Mouse (Mus musculus) cortical plate, adult 2 months (tissue): ENCODE measurements around the gene Tanc2. TPM values are rescaled to one million over a fixed set of nuclear protein-coding genes. Genes with fewer than 3 reads are reported as not detected.
A peak's percentile ranks its signal among the peaks of the same experiment; 100 is the strongest.

Experiments used
- H3K27ac ChIP-seq: fragments of 200-500 bp; 2 replicates; pipeline ENCODE4 v1.5.1; 2012; ENCODE audit warnings: low read length, control low read depth, inconsistent platforms; ENCODE audit not compliant: insufficient read depth
- H3K4me1 ChIP-seq: fragments of 200-500 bp; 2 replicates; pipeline ENCODE4 v1.6.1; 2011; ENCODE audit warnings: low read length; ENCODE audit not compliant: control insufficient read depth, insufficient read depth
- H3K4me3 ChIP-seq: fragments of 200-500 bp; 2 replicates; pipeline ENCODE4 v1.5.1; 2011; ENCODE audit warnings: mild to moderate bottlenecking, low read length, control low read depth; ENCODE audit not compliant: insufficient read depth
- CTCF ChIP-seq: fragments of 200-500 bp; IDR thresholded peaks from 2 replicates; pipeline ENCODE4 v1.5.1; 2011; ENCODE audit warnings: mild to moderate bottlenecking, control low read depth, low read length; ENCODE audit not compliant: insufficient read depth; ENCODE audit errors: extremely low read depth
- POLR2A ChIP-seq: fragments of 200-500 bp; IDR thresholded peaks from 2 replicates; pipeline ENCODE4 v1.6.1; 2011; ENCODE audit warnings: mild to moderate bottlenecking, low read length, control low read depth; ENCODE audit not compliant: insufficient read depth; ENCODE audit errors: extremely low read depth
- polyA plus RNA-seq: library from polyadenylated mRNA; depleted of rRNA; stranded (reverse); fragments of >200 nt; gene quantifications from 2 replicates; pipeline ENCODE4 v1.2.3, GENCODE M21; 2012; rRNA removed

The Tanc2 gene
- polyA plus RNA-seq = 58.5 and 60.1 TPM in 2 replicates

DNA sequence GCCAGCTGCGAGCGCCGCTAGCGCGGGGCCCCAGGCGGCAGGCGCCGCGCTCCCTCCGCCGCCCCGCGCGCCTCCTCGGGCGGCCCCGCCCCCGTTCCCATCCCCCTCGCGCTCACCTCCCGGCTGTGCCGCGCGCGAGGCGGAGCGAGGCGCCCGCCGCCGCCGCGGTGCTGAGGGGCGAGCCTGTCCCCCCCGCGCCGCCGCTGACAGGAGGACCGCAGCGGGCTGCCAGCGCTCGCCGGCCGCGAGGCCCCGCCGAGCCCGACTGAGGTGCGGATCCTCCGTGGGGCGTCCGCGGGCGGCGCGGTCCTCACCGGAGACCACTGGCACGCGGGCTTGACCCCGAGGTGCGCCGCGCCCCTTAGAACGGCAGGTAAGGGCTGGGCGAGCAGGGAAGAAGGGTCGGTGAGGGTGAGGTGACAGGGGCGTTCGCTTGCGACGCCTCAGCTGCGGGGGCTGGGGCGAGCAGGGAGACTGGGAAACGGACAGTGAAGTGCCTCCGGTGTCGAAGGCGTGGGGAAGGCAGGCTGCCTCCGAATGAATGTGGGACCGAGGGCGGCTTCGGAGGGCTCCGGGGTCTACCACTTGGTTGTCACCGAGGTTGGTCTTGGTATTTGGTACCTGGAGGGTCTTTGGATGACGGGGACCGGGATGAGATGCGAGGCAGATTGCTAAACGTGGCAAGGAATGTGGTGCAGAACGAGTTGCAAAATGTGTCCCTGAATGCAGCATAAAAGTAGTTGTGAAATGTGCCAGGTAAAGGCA, at the start of gene Tanc2:
Gene Tanc2 (plus strand): TSS at position 110 of the 765 bp plus-strand sequence.
- no peaks in the 10 kb centered on the region; the same call in 1 of the 2 replicates for H3K4me1 ChIP-seq
- H3K4me3 ChIP-seq = peak within 1 kb of the TSS; percentile 80
- H3K27ac ChIP-seq = peak within 1 kb of the TSS; percentile 97
- no peak for TF ChIP-seq CTCF
- no peak for TF ChIP-seq POLR2A

DNA sequence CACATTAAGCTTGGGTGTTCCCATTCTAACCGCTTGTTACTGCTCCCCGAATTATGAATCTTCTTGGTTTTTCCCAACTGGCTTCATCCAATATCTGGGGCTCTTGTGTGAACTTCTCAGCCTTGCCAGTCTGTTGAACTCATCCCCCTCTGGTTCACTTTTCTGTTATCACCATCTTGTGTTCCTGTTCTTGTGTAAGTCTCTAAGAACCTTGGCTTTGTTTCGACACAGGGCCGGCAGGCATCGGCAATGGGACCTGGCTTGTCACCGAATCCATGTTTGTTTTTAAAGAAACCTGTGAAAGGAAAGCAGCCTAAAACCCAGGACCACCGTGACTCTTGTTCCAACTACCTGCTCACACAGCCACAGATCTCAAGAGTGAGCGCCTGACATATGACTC, 49.0 kb upstream of the Tanc2 start:
- Histone ChIP-seq H3K27ac (no peak overlapping the region), H3K4me1 (peaks cover 2% of the 10 kb centered on the region; the same call in 1 of the 2 replicates), H3K4me3 (no peak overlapping the region)
- TF ChIP-seq POLR2A = no peak
- TF ChIP-seq CTCF = no peak

DNA sequence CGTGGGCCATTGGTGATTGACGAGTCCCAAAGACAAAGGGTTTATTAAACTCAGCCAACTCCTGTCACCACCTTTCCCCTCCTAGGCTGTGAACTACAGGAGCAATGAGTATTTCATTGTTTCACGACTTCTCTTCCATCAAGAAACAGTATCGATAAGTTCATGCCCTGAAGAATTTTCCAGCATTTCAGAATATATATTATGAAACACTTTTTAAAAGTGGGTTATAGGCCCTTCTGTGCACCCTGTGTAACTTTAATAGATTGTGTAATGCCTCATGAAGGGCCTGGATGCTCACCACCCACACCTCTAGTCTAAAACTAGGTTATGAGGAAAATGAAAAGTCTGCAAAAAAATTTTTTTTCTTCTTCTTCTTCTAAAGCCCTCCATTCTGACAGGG, 48.4 kb upstream of the Tanc2 start:
- H3K4me3 ChIP-seq = no peak overlapping the region
- H3K4me1 ChIP-seq = peaks cover 2% of the 10 kb centered on the region; the same call in 1 of the 2 replicates
- H3K27ac ChIP-seq = no peak overlapping the region
- TF ChIP-seq POLR2A (no peak), CTCF (no peak)

DNA sequence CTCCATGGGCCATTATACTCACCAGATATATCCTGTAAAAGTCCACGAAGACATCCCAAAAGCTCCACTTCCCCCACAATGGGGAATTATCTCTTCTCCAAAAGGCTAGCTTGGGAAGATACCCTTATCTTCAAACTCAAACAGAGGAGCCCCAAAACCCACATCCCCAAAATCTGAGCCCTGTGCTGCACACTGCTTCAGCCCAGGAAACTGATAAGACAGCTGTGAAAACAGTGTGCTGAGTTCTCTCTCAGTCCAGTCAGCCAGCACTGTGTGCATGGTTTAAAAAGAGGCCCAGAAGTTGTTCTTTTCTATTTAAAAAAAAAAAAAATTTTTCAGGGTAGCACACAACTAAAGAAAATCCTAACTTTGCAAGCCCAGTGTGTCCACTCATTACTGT, 47.7 kb upstream of the Tanc2 start:
- Histone ChIP-seq H3K27ac (no peak overlapping the region), H3K4me3 (no peak overlapping the region), H3K4me1 (peaks cover 2% of the 10 kb centered on the region; the same call in 1 of the 2 replicates)
- TF ChIP-seq CTCF (no peak), POLR2A (no peak)

DNA sequence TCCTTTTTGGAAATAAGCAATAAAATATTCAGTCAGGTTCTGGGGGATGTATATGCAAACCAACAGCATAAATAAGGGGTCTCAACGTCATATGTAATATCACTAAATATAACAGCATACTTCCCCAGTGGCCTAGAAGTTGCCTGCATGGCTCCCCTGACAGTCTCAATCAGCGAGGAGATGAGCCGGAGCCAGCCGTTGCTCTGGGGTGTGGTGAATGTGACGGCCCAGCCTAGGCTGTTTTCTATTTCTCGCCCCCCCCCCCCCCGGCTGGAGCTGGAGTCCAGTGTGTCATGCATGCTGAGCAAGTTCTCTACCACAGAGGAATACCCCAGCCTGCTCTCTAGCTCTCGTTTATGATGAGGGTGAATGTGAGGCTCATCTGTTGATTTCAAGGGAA, 44.0 kb upstream of the Tanc2 start:
- no peak for TF ChIP-seq POLR2A
- TF ChIP-seq CTCF = no peak
- peaks cover 3% of the 10 kb centered on the region for H3K4me1 ChIP-seq
- H3K27ac ChIP-seq = no peak overlapping the region
- H3K4me3 ChIP-seq = no peak overlapping the region

DNA sequence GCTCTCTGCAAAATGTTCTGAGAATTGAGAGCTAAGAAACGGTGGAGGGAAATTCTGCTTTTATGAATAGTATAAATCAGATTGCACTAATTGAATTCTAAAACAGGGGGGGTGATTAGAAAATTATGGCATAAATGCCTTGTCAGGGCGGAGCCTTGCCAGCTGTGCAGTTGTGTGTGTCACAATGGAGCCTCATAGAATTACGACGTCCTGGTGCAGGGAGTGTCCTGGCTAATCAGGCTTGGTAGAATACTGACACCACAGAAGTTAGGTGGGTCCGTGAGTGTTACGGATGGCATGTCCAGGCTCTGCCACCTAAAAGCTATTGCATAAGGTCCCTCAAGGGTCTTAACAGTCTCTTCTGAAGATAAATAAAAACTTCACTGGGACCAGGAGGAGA, 43.4 kb upstream of the Tanc2 start:
- TF ChIP-seq CTCF (no peak), POLR2A (no peak)
- H3K4me3 ChIP-seq = no peak overlapping the region
- no peak overlapping the region for H3K27ac ChIP-seq

DNA sequence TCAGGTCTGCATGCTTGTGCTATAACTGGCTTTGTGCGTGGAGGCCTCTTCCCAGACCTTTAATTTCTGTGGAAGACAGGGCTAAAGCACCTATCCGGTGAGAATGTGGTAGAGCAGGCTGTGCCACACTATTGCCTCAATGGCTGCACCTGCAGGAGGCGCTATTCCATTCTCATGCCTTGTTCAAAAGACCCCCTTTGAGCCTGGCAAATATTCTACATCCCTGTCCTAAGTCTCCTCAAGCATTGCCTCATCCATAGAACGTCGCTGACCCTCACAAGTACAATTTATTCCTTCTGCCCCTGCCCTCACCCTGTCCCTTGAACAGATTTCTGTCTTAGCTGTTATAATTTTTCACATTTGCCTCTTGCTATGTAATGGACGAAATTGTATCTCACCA, 41.4 kb upstream of the Tanc2 start:
- peaks cover 3% of the 10 kb centered on the region for H3K4me1 ChIP-seq
- no peak overlapping the region for H3K27ac ChIP-seq
- no peak overlapping the region for H3K4me3 ChIP-seq
- TF ChIP-seq POLR2A (no peak), CTCF (no peak)

More for the DNA sequence above, 43.4 kb upstream of the Tanc2 start:
- H3K4me1 ChIP-seq = peaks cover 4% of the 10 kb centered on the region

DNA sequence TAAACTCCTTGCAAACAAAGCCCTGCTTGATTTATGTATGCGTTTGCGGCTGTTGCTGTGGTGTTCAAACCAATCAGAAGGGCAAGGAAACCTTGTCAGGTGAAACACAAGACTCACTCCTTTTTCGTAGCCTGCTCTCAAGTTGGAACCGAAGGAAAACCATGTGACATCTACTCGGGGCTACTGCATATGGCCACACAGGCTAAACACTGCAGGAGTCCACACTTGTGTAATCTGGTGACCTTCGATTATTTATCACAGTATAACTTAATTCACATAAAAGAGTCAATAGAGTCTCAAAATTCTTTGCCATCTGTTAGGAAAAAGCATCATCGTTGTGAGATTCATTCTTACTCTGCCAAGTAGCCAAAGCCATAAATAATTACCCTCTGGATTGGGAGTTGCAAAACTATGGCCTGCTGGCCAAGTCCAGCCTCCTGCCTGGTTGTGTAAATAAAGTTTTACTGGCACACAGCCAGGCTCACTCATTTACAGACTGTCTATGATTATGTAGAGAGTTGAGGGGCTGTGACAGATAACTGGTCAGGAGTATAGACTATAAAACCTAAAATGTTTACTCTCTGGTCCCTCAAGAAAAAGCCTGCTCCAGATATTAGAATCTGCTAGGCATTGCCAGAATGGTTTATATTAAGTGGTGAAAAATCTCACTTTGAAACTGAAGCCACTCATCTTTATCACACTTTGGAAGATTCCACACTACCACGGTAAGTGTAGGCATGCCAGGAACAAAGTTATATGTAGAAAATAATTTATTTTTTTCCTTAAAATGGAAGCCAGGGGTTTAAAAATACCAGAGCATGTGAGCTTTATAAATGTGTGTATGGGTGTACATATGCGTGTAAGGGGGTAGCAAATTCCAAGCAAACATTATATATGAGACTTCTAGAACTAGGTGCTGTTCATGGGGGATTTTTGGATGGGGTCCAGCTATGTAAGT, 40.3 kb upstream of the Tanc2 start:
- H3K4me1 ChIP-seq = peaks cover 3% of the 10 kb centered on the region
- no peak overlapping the region for H3K4me3 ChIP-seq
- H3K27ac ChIP-seq = no peak overlapping the region
- no peak for TF ChIP-seq POLR2A
- TF ChIP-seq CTCF = no peak

DNA sequence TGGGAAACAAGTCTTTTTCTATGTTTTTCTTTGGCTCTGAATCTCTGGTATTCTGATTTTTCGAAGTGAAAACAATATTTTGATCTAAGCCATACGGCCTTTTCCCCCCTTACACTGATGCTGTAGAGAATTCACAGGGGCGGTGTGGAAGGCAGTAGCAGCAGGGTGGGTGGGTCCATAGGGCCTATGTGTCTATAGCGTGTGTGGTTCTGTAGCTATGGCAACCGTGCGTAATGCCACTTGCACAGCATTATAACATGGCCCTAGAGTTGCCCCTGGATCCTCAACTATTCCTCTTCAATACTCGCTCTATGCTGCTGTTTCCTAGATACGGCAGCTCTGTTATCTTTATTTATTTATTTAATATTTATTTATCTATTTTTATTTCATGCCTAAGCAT, 32.5 kb upstream of the Tanc2 start:
- Histone ChIP-seq H3K4me1 (0 out of 2 replicates have a peak, but pooled peaks cover 1% of the 10 kb centered on the region), H3K27ac (no peak overlapping the region), H3K4me3 (no peak overlapping the region)
- TF ChIP-seq POLR2A (no peak), CTCF (no peak)

DNA sequence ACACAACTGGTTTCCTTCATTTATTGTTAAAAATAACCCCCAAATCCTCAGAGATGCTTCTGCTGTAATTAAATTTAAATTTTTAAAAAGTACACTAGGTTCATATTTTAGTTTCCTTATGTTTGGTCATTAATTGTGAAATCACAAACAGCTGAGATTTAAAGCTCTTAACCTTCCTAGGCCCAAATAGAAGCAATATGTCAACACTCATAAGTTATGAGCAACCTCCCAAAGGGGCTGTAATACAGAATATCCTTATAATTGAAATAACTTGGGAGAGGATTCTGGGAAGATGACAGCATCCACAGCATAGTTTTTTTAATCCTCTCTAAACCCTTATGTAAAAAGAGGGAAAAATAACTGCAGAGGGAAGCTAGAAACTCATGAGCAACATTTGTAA, 31.7 kb upstream of the Tanc2 start:
- 0 out of 2 replicates have a peak, but pooled peaks cover 1% of the 10 kb centered on the region for H3K4me1 ChIP-seq
- TF ChIP-seq CTCF (no peak), POLR2A (no peak)
- H3K27ac ChIP-seq = no peak overlapping the region
- H3K4me3 ChIP-seq = no peak overlapping the region
